Mouse (Mus musculus): ENCODE data around the gene Scn8a.

Gene Scn8a

DNA sequence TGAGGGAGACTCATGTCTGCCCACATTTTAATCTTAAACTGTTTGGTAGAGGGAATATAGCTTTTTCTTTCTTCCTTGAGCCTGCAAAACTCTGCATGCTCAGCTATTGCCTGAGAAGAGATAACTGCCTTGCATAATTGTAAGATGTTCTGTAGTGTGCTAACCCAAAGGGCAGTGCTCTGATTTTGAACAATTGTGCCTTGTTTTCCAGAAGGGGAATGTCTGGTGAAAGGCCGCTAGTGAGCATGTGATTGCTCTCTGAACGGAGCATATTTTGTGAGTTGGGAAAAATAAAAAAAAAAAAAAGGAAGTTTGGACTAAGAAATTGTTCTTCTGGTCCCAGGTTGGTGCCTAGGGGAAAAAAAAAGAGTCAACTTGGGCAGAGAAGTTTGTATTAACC, 159.3 kb downstream of the Scn8a start:
- intact Hi-C loops (cut with DNase I): no loop called here

DNA sequence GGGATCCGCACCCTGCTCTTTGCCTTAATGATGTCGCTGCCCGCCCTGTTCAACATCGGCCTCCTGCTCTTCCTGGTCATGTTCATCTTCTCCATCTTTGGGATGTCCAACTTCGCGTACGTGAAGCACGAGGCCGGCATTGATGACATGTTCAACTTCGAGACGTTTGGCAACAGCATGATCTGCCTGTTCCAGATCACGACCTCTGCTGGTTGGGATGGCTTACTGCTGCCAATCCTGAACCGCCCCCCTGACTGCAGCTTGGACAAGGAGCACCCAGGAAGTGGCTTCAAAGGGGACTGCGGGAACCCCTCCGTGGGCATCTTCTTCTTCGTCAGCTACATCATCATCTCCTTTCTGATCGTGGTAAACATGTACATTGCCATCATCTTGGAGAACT, 170.0 kb downstream of the Scn8a start:
- intact Hi-C loops (cut with DNase I): no loop called here

- intact Hi-C loops (cut with DNase I): no loop called here
Measured at GRCm38 (mm10) chr15:101041966-101042365, 172.3 kb downstream of the Scn8a start.

DNA sequence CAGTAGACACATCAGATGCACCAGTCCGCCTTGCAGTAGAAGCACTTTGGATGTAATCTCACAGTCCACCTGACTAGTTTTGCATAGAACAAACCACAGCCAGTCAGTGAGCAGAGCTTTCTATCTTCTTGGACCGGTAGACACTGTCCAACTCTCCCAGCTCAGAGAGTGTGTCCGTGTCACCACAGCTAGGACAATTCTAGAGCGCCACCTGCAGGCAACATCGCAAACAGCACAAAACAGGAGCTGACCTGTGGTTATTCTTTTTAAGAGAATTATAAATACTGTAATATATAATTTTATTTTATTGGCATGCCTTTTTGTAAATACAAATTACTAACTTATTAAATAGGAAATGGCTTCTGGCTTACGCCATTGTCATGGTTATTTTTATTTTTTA, 173.0 kb downstream of the Scn8a start:
- intact Hi-C loops (cut with DNase I): no loop called here

DNA sequence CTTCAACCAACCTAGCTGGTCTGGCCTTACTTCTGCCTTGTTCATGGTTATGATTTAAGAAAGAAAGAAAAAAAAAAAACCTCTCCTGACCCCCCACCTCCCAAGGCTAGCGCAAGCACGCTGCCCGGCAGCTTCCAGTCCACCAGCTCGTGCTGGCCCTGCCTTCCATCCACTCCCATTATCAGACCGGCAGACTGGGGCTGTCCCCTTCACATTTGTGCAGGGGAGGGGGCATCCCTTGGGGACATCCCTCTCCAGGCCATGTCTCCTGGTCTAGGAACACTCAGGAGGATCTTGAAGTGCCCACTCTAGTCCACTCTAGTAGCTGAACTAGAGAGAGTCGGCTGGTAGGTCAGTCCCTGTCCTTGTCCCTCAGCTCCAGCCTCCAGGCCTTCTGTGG, 174.9 kb downstream of the Scn8a start:
- intact Hi-C loops (cut with DNase I): no loop called here

GRCm38 (mm10) chr15:101046039-101046526, 176.4 kb downstream of the Scn8a start:
- intact Hi-C loops (cut with DNase I): loop anchor here (5.0 kb wide), 1 partner anchor 289 kb away; no protein-coding TSS in a partner anchor

DNA sequence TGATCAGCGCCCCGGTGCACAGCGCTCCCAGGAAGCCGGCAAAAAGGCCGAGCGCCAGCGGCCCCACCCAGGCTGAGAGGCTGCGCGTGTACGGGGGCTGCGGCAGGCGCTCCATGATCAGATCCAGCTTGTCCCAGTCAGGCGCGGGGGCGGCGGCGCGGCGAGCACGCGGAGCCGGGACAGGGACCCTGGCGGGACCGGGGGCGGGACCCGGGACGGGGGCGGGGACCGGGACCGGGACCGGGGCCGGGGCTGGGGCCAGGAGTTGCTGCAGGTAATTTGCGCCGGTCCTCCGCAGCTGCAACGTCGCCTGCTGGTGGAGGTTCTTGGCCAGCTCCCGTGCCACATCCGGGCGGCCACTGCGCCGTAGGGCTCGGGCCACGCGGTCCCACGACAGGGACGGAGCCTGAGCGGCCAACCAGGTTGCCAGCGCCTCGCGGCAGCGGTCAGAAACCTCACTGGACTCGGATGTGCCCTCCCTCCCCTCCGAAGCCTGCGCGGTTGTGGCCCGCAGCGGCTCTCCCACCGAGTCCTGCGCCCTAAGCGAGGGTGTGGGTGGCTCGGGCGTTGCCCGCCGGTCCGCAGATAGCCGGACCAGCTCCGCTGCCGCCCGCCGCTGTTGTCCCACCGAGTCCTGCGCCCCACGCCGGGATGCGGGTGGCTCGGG, 177.0 kb downstream of the Scn8a start:
- intact Hi-C loops (cut with DNase I): loop anchor here (5.0 kb wide), 1 partner anchor 289 kb away; no protein-coding TSS in a partner anchor

GRCm38 (mm10) chr15:101047194-101047555, 177.5 kb downstream of the Scn8a start, which contains the start of gene Gm47841:
Gene Gm47841, minus strand, starts transcription at chr15:101047397.
- intact Hi-C loops (cut with DNase I): loop anchor here (5.0 kb wide), 1 partner anchor 290 kb away; no protein-coding TSS in a partner anchor

- intact Hi-C loops (cut with DNase I): loop anchor here (5.0 kb wide), 1 partner anchor 291 kb away; no protein-coding TSS in a partner anchor
Measured at GRCm38 (mm10) chr15:101048338-101048896, 178.8 kb downstream of the Scn8a start.

GRCm38 (mm10) chr15:101051869-101052268, 182.2 kb downstream of the Scn8a start:
- intact Hi-C loops (cut with DNase I): no loop called here

DNA sequence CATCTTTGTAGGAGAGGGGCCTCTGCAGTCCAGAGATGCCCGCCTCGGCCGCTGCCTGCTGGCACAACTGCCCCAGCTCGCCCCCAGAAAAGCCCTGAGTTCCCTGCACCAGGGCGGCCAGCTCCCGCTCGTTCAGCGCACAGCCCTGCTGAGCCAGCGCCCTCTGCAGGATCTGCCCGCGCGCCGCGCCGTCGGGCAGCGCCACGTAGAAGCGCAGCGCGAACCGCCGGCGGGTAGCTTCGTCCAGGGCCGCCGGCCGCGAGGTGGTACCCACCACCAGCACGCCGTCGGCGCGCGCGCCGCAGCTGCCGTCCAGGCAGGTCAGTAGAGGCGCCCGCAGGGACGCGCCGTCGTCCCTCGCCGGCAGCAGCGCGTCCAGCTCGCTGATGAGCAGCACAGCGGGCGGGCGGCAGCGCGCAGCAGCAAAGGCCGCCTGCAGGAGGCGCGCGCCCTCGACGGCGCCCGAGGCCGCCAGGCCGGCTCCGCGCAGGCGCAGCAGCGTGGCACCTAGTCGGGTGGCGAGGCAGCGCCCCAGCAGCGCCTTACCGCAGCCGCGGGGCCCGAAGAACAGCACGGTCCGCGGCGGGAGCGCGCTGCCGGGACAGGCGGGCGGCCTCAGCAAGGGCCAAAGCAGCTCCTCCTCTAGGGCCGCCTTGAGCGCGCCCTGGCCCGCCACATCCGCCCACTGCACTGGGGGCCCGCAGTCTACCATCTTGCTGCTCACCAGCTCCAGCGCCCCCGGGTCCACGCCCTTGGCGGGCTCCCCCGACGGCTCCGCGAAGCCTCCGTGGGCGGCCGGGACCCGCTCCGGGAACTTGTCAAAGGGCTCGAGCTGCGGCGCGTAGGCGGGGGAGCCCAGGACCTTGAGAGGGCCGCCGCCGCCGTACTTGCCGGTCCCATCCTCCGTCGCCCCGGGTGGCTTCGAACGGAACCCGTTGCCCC, 183.2 kb downstream of the Scn8a start:
- intact Hi-C loops (cut with DNase I): no loop called here

GRCm38 (mm10) chr15:101053832-101054459, 184.3 kb downstream of the Scn8a start:
- intact Hi-C loops (cut with DNase I): no loop called here

DNA sequence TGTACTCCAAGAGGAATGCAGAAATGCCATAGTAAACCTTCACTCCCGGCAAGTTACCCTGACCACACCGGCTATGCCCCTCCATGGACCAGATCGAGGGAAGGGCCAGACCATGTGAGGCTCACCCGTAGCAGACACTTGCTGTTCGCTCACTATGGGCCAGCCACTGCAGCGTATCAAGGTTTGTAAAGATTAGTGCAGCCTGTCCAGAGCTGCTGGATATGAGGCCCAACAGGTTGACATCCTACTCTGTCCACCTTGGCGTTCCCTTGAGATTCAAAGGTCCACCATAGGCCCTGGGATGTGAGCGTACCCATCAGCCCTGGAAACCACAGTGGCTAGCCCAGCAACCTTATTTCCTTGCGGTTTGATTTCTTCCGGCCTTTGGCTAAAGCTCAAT, 184.9 kb downstream of the Scn8a start:
- intact Hi-C loops (cut with DNase I): no loop called here

GRCm38 (mm10) chr15:101056225-101056624, 186.6 kb downstream of the Scn8a start:
- intact Hi-C loops (cut with DNase I): loop anchor here (5.0 kb wide), 1 partner anchor 61 kb away; the partner anchor contains the start of gene Ankrd33

- intact Hi-C loops (cut with DNase I): loop anchor here (5.0 kb wide), 1 partner anchor 58 kb away; the partner anchor contains the start of gene Ankrd33
Measured at GRCm38 (mm10) chr15:101059570-101060279, 190.1 kb downstream of the Scn8a start.

DNA sequence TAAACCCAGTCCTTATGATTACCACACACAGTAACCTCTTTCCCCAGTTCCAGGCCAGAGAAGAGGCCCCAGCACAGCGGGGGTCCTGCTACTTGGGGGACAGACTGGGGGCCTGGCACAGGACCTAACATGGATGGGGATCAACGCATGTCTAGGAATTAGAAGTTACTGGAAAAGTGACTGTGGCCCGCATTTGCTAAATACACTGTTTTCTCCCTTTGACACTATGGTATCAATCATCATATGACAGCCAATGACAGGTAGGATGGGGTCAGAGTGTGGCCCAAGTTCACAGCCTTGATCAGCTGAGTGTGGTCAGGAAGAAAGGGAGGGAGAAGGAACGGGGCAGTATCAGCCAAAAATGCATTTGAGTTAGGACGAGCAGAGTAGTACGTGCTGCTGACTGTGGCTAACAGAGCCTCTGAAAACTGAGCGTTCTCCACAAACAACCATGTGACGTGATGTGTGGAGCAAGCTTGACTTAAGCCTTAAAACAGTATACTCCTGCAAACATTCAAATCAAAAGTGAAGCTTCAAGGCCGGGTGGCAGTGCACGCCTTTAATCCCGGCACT, 190.7 kb downstream of the Scn8a start:
- intact Hi-C loops (cut with DNase I): no loop called here

- intact Hi-C loops (cut with DNase I): no loop called here
Measured at GRCm38 (mm10) chr15:101065069-101065468, 195.4 kb downstream of the Scn8a start.

GRCm38 (mm10) chr15:101066364-101066847, 196.7 kb downstream of the Scn8a start:
- intact Hi-C loops (cut with DNase I): no loop called here

- intact Hi-C loops (cut with DNase I): no loop called here
Measured at GRCm38 (mm10) chr15:101066920-101067696, 197.4 kb downstream of the Scn8a start.
